Mouse (Mus musculus) liver, postnatal 0 days (tissue): ENCODE results near the gene Gipr.

Experiments
- CTCF ChIP-seq: sonication (generic); IDR thresholded peaks from 2 replicates; pipeline ENCODE4 v1.5.1; 2016; ENCODE audit warnings: antibody characterized with exemption, low read depth
- EP300 ChIP-seq: IDR thresholded peaks from 2 replicates; pipeline ENCODE4 v1.6.1; 2016; ENCODE audit warnings: antibody characterized with exemption, low read depth, mild to moderate bottlenecking

GRCm38 (mm10) chr7:19136673-19137334 is 29.1 kb downstream of the Gipr start:
- TF ChIP-seq CTCF (no peak), EP300 (no peak)
